Mouse (Mus musculus) large intestine, adult 2 months (tissue): ENCODE data around the gene March5. TPM values are rescaled to one million over a fixed set of nuclear protein-coding genes. Genes with fewer than 3 reads are reported as not detected.
A peak's percentile ranks its signal among the peaks of the same experiment; 100 is the strongest.
"Not testable (repeated sequence)": the region's sequence is repeated elsewhere in the genome, so short reads cannot be mapped to it uniquely, and the experiment has no call there.

Source experiments
- DNase-seq: peaks from one replicate; pipeline ENCODE4 v3.0.0-alpha.2; 2012; ENCODE audit warnings: low read depth, low spot score
- WGBS: fragments of 180-500 bp; shearing (Covaris S2); methylation state at CpG from one replicate; pipeline ENCODE4 v1.1.7; 2018; 5-methylcytosine and 5-hydroxymethylcytosine counted together
- polyA plus RNA-seq: library from polyadenylated mRNA; depleted of rRNA; stranded (reverse); fragments of >200 nt; gene quantifications from 2 replicates; pipeline ENCODE4 v1.2.3, GENCODE M21; 2012

March5 gene
- polyA plus RNA-seq, 1 experiment: 20.1 TPM

- WGBS: under 1% methylated on average over 47 of the region's 47 CpGs
- peak; percentile 37 for DNase-seq
Observed at GRCm38 (mm10) chr19:37206641-37207302, 571 bp upstream of the March5 start.

GRCm38 (mm10) chr19:37208176-37208755 lies 923 bp downstream of the March5 start, which contains the start of gene Cpeb3:
TSS of gene Cpeb3 (minus strand) at chr19:37208601.
- peak; percentile 7 for DNase-seq
- 1% methylated on average over 15 of the region's 15 CpGs for WGBS

- DNase-seq: peak; percentile 51
- WGBS: 18% methylated on average over 7 of the region's 7 CpGs
Observed at GRCm38 (mm10) chr19:37208986-37209385, 1.6 kb downstream of the March5 start.

GRCm38 (mm10) chr19:37209467-37210128 lies 2.3 kb downstream of the March5 start:
- 68% methylated on average over 8 of the region's 8 CpGs for WGBS
- peak; percentile 7 for DNase-seq

GRCm38 (mm10) chr19:37210457-37210856 lies 3.1 kb downstream of the March5 start:
- WGBS: 96% methylated on average over 4 of the region's 4 CpGs

GRCm38 (mm10) chr19:37211416-37211815 lies 4.1 kb downstream of the March5 start:
- DNase-seq: no peak
- WGBS: 65% methylated on average over 3 of the region's 3 CpGs

More at GRCm38 (mm10) chr19:37210457-37210856, 3.1 kb downstream of the March5 start:
- DNase-seq: no peak

- no peak for DNase-seq
- 72% methylated on average over 2 of the region's 2 CpGs for WGBS
Observed at GRCm38 (mm10) chr19:37214711-37215110, 7.4 kb downstream of the March5 start.

- 89% methylated on average over 6 of the region's 6 CpGs for WGBS
- no peak for DNase-seq
Observed at GRCm38 (mm10) chr19:37225197-37225862, 18.0 kb downstream of the March5 start.

- DNase-seq: not testable (repeated sequence)
- WGBS: 59% methylated on average over 9 of the region's 9 CpGs
Observed at GRCm38 (mm10) chr19:37232598-37232997, 25.3 kb downstream of the March5 start.

- 6% methylated on average over 63 of the region's 63 CpGs for WGBS
- DNase-seq: no peak
Observed at GRCm38 (mm10) chr19:37233561-37234539, 26.5 kb downstream of the March5 start.

GRCm38 (mm10) chr19:37235818-37236217 lies 28.5 kb downstream of the March5 start:
- no peak for DNase-seq
- WGBS: 51% methylated on average over 8 of the region's 8 CpGs

- DNase-seq: no peak
- 43% methylated on average over 5 of the region's 5 CpGs for WGBS
Observed at GRCm38 (mm10) chr19:37237306-37237705, 30.0 kb downstream of the March5 start.

GRCm38 (mm10) chr19:37237712-37238437 lies 30.5 kb downstream of the March5 start:
- WGBS: 10% methylated on average over 15 of the region's 15 CpGs
- no peak for DNase-seq

- WGBS: 16% methylated on average over 7 of the region's 7 CpGs
- no peak for DNase-seq
Observed at GRCm38 (mm10) chr19:37238651-37239050, 31.3 kb downstream of the March5 start.

- DNase-seq: no peak
- 21% methylated on average over 4 of the region's 4 CpGs for WGBS
Observed at GRCm38 (mm10) chr19:37239096-37239495, 31.8 kb downstream of the March5 start.

GRCm38 (mm10) chr19:37241201-37241600 lies 33.9 kb downstream of the March5 start:
- DNase-seq: no peak
- WGBS: 73% methylated on average over 5 of the region's 5 CpGs

- 15% methylated on average over 2 of the region's 2 CpGs for WGBS
- DNase-seq: no peak
Observed at GRCm38 (mm10) chr19:37242707-37243106, 35.4 kb downstream of the March5 start.

GRCm38 (mm10) chr19:37246859-37247258 lies 39.5 kb downstream of the March5 start:
- no peak for DNase-seq
- 36% methylated on average over 3 of the region's 3 CpGs for WGBS
